Mouse (Mus musculus): ENCODE results near the gene Fgfr2.

DNA sequence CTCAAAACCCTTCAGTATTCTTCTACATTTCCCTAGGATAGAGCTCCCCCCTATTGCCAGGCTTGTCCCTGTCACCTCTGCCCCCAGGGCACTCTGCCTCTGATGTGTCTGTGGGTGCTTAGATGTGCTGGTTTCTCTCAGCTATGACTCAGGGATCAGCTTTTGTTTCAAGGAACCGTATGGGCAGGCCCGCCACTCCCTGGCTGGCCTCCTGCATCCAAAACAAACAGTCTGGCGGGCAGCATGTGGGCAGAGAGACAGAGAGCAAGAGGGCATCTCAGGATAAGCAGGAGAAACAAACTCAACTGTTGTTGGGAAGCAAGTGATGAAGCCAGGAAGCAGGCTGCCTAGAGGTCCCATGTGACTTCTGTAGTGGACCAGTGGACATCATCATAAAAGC lies 2267.5 kb downstream of the Fgfr2 start:
- TF ChIP-seq POLR2A (IDR thresholded peaks at IDR 0.05; ENCODE audit: low read depth, low read length) (no peak), CTCF (conservative IDR thresholded peaks at IDR 0.05; ENCODE audit: insufficient read depth, insufficient read length, low read depth, low read length) (no peak)

Data from kidney, adult 2 months (tissue).